Mouse (Mus musculus) CH12.LX (cell line): Measurements from ENCODE around the gene Fli1.

ENCODE experiments used
- CTCF ChIP-seq, 2 experiments: IDR thresholded peaks in 1 of 2; conservative IDR thresholded peaks in 1 of 2; 2 replicates each; pipeline ENCODE4 v1.5.1; 2011 to 2012; ENCODE audit warnings: low read depth in 2 of 2, low read length in 2 of 2, improper control_type of control experiment in 1 of 2, inconsistent platforms in 1 of 2, mild to moderate bottlenecking in 1 of 2, moderate library complexity in 1 of 2
- EP300 ChIP-seq: IDR thresholded peaks from 2 replicates; pipeline ENCODE4 v1.6.1; 2011; ENCODE audit warnings: low read length, improper control_type of control experiment
- HCFC1 ChIP-seq: IDR thresholded peaks from 2 replicates; pipeline ENCODE4 v1.6.1; 2012; ENCODE audit warnings: low read depth, mild to moderate bottlenecking, inconsistent platforms, low read length, improper control_type of control experiment
- KAT2A ChIP-seq: IDR thresholded peaks from 2 replicates; pipeline ENCODE4 v1.6.1; 2012; ENCODE audit warnings: low read length, improper control_type of control experiment, inconsistent platforms; ENCODE audit not compliant: insufficient replicate concordance
- MAX ChIP-seq: IDR thresholded peaks from 2 replicates; pipeline ENCODE4 v1.6.1; 2011; ENCODE audit warnings: low read length, improper control_type of control experiment
- MAZ ChIP-seq: IDR thresholded peaks from 2 replicates; pipeline ENCODE4 v1.6.1; 2012; ENCODE audit warnings: low read depth, mild to moderate bottlenecking, inconsistent platforms, low read length, improper control_type of control experiment, moderate library complexity
- POLR2A ChIP-seq: IDR thresholded peaks from 2 replicates; pipeline ENCODE4 v1.6.1; 2011; ENCODE audit warnings: low read depth, mild to moderate bottlenecking, improper control_type of control experiment, low read length
- SIN3A ChIP-seq: IDR thresholded peaks from 2 replicates; pipeline ENCODE4 v1.6.1; 2012; ENCODE audit warnings: low read length, improper control_type of control experiment, inconsistent platforms
- SMC3 ChIP-seq: IDR thresholded peaks from 2 replicates; pipeline ENCODE4 v1.6.1; 2011; ENCODE audit warnings: low read depth, low read length, improper control_type of control experiment
- ZNF384 ChIP-seq: IDR thresholded peaks from 2 replicates; pipeline ENCODE4 v1.6.1; 2012; ENCODE audit warnings: low read depth, low read length, improper control_type of control experiment, inconsistent platforms

- TF ChIP-seq SMC3 = no peak
- TF ChIP-seq SIN3A = no peak
- TF ChIP-seq HCFC1 = no peak
- TF ChIP-seq KAT2A = no peak
- no peak for TF ChIP-seq EP300
- TF ChIP-seq MAZ = no peak
- TF ChIP-seq POLR2A = no peak
- TF ChIP-seq CTCF (conservative IDR thresholded peaks at IDR 0.05 in 1 of 2, IDR thresholded peaks at IDR 0.05 in 1 of 2; ENCODE audit: low read depth in 2 of 2, low read length in 2 of 2) = no peak
- no peak for TF ChIP-seq MAX
- no peak for TF ChIP-seq ZNF384
These were observed 450 bp upstream of the Fli1 start for GRCm38 (mm10) chr9:32543040-32543581.
